Mouse (Mus musculus) heart, adult 2 months (tissue): ENCODE data around the gene Kri1. TPM values are rescaled to one million over a fixed set of nuclear protein-coding genes. Genes with fewer than 3 reads are reported as not detected.

Source experiments
- DNase-seq, 2 experiments: peaks; one replicate each; pipeline ENCODE4 v3.0.0; 2021
- H3K27ac ChIP-seq: fragments of 200-600 bp; 2 replicates; pipeline ENCODE4 v1.8.1; 2022
- H3K27me3 ChIP-seq: fragments of 200-500 bp; 2 replicates; pipeline ENCODE4 v1.6.1; 2012; ENCODE audit warnings: mild to moderate bottlenecking, low read length, inconsistent platforms, mixed read lengths; ENCODE audit not compliant: control insufficient read depth, insufficient read depth
- H3K36me3 ChIP-seq: fragments of 200-500 bp; 2 replicates; pipeline ENCODE4 v1.6.1; 2012; ENCODE audit warnings: low read length, inconsistent platforms; ENCODE audit not compliant: control insufficient read depth, insufficient read depth
- H3K4me1 ChIP-seq: fragments of 200-500 bp; 2 replicates; pipeline ENCODE4 v1.6.1; 2011; ENCODE audit warnings: low read length; ENCODE audit not compliant: control insufficient read depth, insufficient read depth
- H3K4me3 ChIP-seq: fragments of 200-600 bp; 2 replicates; pipeline ENCODE4 v1.8.1; 2022
- H3K79me2 ChIP-seq: fragments of 200-500 bp; replicated peaks from 2 replicates; pipeline ENCODE4 v1.6.1; 2012; ENCODE audit warnings: mild to moderate bottlenecking, inconsistent platforms, low read length, moderate library complexity, mixed read lengths; ENCODE audit not compliant: control insufficient read depth, insufficient read depth
- H3K9ac ChIP-seq: fragments of 200-500 bp; 2 replicates; pipeline ENCODE4 v1.6.1; 2012; ENCODE audit warnings: low read depth, mild to moderate bottlenecking, control low read depth, inconsistent platforms, low read length, mixed read lengths
- CTCF ChIP-seq: fragments of 200-600 bp; IDR thresholded peaks from 2 replicates; pipeline ENCODE4 v1.8.1; 2022; ENCODE audit warnings: antibody characterized with exemption, mild to moderate bottlenecking, moderate library complexity
- EP300 ChIP-seq: fragments of 200-500 bp; IDR thresholded peaks from 2 replicates; pipeline ENCODE4 v1.6.1; 2011; ENCODE audit warnings: low read depth, low read length, control low read depth; ENCODE audit not compliant: insufficient read depth
- POLR2A ChIP-seq: fragments of 200-500 bp; IDR thresholded peaks from 2 replicates; pipeline ENCODE4 v1.6.1; 2011; ENCODE audit warnings: mild to moderate bottlenecking, low read depth, low read length, control low read depth; ENCODE audit not compliant: insufficient read depth
- WGBS: fragments of 180-500 bp; shearing (Covaris S2); methylation state at CpG from one replicate; pipeline ENCODE4 v1.1.7; 2018; 5-methylcytosine and 5-hydroxymethylcytosine counted together
- intact Hi-C: fragments of 180-260 bp; cut with DNase I; formaldehyde crosslinking; loops from one replicate; pipeline ENCODE4 v1.15.1; 2025
- polyA plus RNA-seq: library from polyadenylated mRNA; depleted of rRNA; stranded (reverse); fragments of >200 nt; gene quantifications from 2 replicates; pipeline ENCODE4 v1.2.3, GENCODE M21; 2012
- total RNA-seq, 2 experiments: library from RNA; stranded (reverse); gene quantifications; 2 replicates each; pipeline ENCODE4 v1.2.3; 2021

The Kri1 gene
- total and polyA plus RNA-seq, 3 experiments = 12.8 to 16.8 (median 16.3) TPM

DNA sequence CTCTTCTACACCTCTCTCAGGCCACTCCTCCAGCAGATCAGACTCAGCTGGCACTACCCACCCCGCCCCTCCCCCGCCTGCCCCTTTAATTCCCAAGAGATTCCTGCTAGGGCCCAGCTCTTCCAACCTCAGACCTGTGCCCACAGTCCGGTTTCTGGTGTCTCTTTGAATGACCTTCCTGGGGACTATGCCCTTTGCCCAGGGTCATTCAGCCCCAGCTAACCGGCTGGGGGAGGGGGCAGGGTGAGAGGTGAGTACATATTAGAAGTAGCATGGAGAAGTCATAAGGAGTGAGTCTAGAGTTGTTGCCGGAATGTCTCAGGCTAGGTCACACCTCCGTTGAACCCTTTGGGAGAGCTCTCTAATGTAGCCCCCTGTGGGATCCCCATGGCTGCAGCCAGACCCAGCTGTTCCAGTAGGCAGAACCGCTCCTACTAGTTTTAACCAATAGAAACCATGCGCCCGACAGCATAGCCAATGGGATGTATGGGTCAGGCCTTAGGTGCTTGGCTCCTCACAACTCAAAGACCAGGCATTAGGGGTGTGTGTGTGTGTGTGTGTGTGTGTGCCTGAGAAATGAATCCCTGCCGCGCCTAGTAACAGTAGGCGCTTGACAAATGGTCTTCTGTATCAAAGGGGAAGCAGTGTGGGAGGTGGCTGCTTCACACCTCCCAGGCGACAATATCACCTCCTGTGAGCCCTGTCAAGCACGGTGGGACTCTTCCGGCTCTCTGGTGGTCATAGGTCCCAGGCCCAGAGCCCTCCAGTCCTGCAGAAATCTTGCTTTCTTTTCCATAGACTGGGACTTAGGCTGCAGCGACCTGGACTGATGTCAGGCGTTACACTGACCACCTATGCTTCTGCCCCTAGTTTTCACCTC, 37.9 kb downstream of the Kri1 start:
- H3K4me1 ChIP-seq = peaks cover 3% of the 10 kb centered on the region; the same call in 1 of the 2 replicates
- no peak overlapping the region for H3K4me3 ChIP-seq
- intact Hi-C loops = no loop called here
- H3K9ac ChIP-seq = no peak overlapping the region
- H3K27ac ChIP-seq = no peak overlapping the region
- no peak for DNase-seq
- TF ChIP-seq CTCF = no peak
- TF ChIP-seq EP300 = no peak
- no peak for TF ChIP-seq POLR2A
- H3K36me3 ChIP-seq = no peaks in the 10 kb centered on the region
- H3K27me3 ChIP-seq = peaks cover 3% of the 10 kb centered on the region; the same call in 1 of the 2 replicates
- no peaks in the 10 kb centered on the region for H3K79me2 ChIP-seq
- 33% methylated on average over 17 of the region's 17 CpGs for whole genome bisulfite sequencing

DNA sequence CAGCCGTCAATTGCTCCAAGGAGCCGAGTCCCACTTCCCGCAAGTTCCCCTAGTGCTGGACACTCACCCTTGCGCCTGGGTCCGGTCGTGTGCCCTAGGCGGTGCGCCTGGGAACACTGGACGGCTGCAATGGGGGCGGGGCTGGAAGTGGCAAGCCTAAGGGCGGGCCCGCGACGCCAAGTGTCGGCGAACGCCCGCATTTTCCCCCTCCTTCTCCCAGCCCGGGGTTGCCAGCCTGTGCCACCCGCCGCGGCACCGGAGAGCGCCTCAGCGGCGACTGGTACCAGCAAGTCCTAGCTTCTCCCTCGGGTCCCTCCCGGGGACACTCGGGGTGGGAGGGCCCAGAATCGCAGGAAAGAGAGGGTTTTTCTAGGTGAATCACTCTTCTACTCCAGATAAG, 39.4 kb downstream of the Kri1 start, which contains the start of gene S1pr5:
Gene S1pr5 (minus strand): TSS at position 118 of the 400 bp plus-strand sequence.
- Histone ChIP-seq H3K79me2 (no peaks in the 10 kb centered on the region), H3K27ac (no peak within 1 kb of the TSS), H3K4me3 (0 out of 2 replicates have a peak within 1 kb of the TSS, but pooled peaks have one; percentile 4), H3K4me1 (peaks cover 3% of the 10 kb centered on the region; the same call in 1 of the 2 replicates), H3K36me3 (no peaks in the 10 kb centered on the region), H3K9ac (no peak within 1 kb of the TSS), H3K27me3 (peaks cover 13% of the 10 kb centered on the region)
- DNase-seq = peak in 1 of 2 experiments; percentile 63
- intact Hi-C loops = no loop called here
- no peak for TF ChIP-seq CTCF
- TF ChIP-seq EP300 = no peak
- TF ChIP-seq POLR2A = no peak
- 2% methylated on average over 30 of the region's 30 CpGs for WGBS

DNA sequence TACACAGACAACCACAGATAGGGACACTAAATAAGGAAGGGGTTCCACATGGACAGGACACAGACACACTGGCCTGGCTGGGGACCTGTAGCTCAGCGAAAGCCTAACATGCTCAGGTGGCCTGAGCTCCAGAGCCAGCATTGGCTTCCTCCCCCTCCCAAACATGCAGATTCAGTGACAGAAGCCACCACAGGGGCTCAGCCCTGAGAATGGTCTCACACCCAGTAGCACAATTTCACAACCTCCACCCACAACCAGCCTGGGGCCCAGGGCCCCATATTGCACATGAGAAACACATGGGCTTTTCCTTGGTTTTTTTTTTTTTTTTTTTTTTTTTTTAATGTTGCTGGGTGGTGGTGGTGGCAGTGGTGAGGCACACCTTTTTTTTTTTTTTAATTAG, 41.4 kb downstream of the Kri1 start:
- H3K4me1 ChIP-seq = 0 out of 2 replicates have a peak, but pooled peaks cover 1% of the 10 kb centered on the region
- no peaks in the 10 kb centered on the region for H3K79me2 ChIP-seq
- no peaks in the 10 kb centered on the region for H3K36me3 ChIP-seq
- DNase-seq = no peak
- no peak overlapping the region for H3K4me3 ChIP-seq
- intact Hi-C loops = no loop called here
- TF ChIP-seq EP300 (no peak), POLR2A (no peak), CTCF (no peak)
- H3K9ac ChIP-seq = no peak overlapping the region
- WGBS = 92% methylated on average over 1 of the region's 1 CpGs
- H3K27ac ChIP-seq = no peak overlapping the region
- H3K27me3 ChIP-seq = peaks cover 13% of the 10 kb centered on the region

DNA sequence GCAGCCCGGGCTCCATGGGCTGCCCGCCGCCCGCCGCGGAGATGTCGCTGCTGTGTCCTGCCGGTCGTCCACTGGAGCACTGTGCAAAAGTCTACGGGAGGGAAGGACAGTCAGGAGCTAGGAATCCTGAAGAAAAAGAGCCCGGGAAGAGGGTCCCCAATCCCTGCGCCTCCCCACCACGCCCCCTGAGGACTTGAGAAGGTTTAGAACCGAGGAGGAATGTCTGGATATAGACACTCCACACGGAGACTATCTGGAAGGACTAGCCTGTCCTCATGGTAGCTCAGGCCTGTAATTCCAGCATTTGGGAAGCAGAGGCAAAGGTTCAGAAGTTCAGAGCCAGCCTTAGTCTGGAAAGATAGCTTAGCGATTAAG, 42.7 kb downstream of the Kri1 start:
- no peaks in the 10 kb centered on the region for H3K36me3 ChIP-seq
- TF ChIP-seq EP300 (no peak), POLR2A (no peak), CTCF (no peak)
- intact Hi-C loops = no loop called here
- H3K4me1 ChIP-seq = 0 out of 2 replicates have a peak, but pooled peaks cover 1% of the 10 kb centered on the region
- H3K27ac ChIP-seq = no peak overlapping the region
- DNase-seq = no peak
- no peaks in the 10 kb centered on the region for H3K79me2 ChIP-seq
- H3K4me3 ChIP-seq = peak overlapping the region; percentile 46
- WGBS = 3% methylated on average over 16 of the region's 16 CpGs
- H3K27me3 ChIP-seq = peaks cover 13% of the 10 kb centered on the region
- H3K9ac ChIP-seq = peak overlapping the region; percentile 62

DNA sequence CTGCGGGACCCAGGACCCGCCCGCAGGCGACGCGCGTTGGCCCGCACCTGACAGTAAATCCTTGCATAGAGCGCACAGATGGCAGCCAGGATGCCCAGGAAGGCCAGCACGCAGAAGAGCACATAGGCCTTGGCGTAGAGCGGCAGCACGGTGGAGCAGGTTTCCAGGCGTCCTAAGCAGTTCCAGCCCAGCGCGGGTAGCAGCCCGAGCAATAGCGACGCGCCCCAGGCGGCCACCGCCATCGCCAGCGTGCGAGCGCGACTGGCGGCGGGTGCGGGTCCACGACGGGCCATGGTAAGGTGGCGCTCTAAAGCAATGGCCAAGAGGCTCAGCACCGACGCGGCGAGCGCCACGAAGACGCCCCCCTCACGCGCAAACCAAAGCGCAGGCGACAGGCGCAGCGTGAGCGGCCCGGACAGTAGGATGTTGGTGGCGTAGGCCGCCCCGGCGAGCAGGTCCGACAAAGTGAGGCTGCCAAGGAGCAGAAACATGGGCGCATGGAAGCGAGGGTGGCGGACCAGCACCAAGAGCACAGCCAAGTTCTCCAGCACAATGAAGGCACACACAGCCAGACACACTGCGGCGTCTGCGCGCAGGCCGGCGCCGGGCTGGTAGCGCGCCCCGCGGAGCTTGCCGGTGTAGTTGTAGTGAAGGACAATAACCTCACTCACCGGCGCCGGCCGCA, 43.2 kb downstream of the Kri1 start:
- H3K27me3 ChIP-seq = peaks cover 13% of the 10 kb centered on the region
- H3K27ac ChIP-seq = no peak overlapping the region
- H3K36me3 ChIP-seq = no peaks in the 10 kb centered on the region
- TF ChIP-seq POLR2A (no peak), CTCF (no peak), EP300 (no peak)
- 0 out of 2 replicates have a peak, but pooled peaks cover 1% of the 10 kb centered on the region for H3K4me1 ChIP-seq
- peak in 1 of 2 experiments; percentile 36 for DNase-seq
- H3K79me2 ChIP-seq = no peaks in the 10 kb centered on the region
- H3K9ac ChIP-seq = peak overlapping the region; percentile 62
- peak overlapping the region; percentile 46 for H3K4me3 ChIP-seq
- under 1% methylated on average over 72 of the region's 72 CpGs for WGBS
- intact Hi-C loops = loop anchor here (5.0 kb wide), 2 partner anchors 123 to 168 kb away; partner anchors contain the start of genes Ilf3 and Qtrt1

DNA sequence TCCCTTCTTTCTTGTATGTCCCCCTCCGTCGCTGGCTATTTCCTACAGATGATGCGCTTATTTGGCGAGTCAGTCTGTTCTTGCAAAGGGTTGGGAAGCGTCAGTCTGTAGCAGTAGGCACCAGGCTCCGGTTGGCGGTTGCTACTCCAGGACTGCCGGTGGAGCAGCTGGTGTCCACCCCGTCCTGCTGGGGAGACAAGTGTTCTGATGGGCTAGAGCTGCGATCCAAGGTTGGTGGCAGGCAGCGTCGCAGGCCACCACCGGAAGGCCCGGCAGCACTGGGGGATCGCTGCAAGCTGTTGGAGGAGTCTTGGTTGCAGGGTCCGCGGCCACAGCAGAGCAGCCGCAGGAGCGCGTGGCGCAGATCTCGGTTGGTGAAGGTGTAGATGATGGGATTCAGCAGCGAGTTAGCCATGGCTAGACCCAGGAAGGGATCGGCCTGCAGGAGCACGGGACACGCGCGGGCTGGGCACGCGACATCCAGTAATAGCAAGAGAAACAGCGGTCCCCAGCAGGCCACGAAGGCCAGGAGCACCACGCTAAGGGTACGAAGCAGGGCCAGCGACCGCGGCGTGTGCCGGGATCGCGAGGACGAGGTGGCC, 43.8 kb downstream of the Kri1 start:
- 0 out of 2 replicates have a peak, but pooled peaks cover 1% of the 10 kb centered on the region for H3K4me1 ChIP-seq
- TF ChIP-seq CTCF (no peak), EP300 (no peak), POLR2A (no peak)
- no peaks in the 10 kb centered on the region for H3K36me3 ChIP-seq
- DNase-seq = no peak
- no peak overlapping the region for H3K27ac ChIP-seq
- H3K9ac ChIP-seq = peak overlapping the region; percentile 62
- no peaks in the 10 kb centered on the region for H3K79me2 ChIP-seq
- 6% methylated on average over 42 of the region's 42 CpGs for WGBS
- peaks cover 13% of the 10 kb centered on the region for H3K27me3 ChIP-seq
- intact Hi-C loops = loop anchor here (5.0 kb wide), 2 partner anchors 123 to 168 kb away; partner anchors contain the start of genes Ilf3 and Qtrt1
- peak overlapping the region; percentile 46 for H3K4me3 ChIP-seq
